Mouse (Mus musculus) embryo, embryonic 10.5 days (tissue): ENCODE measurements around the gene Agpat4.

Experiments used
- DNase-seq: peaks from one replicate; pipeline ENCODE4 v3.0.0-alpha.2; 2015; ENCODE audit warnings: low spot score

The Agpat4 gene

DNA sequence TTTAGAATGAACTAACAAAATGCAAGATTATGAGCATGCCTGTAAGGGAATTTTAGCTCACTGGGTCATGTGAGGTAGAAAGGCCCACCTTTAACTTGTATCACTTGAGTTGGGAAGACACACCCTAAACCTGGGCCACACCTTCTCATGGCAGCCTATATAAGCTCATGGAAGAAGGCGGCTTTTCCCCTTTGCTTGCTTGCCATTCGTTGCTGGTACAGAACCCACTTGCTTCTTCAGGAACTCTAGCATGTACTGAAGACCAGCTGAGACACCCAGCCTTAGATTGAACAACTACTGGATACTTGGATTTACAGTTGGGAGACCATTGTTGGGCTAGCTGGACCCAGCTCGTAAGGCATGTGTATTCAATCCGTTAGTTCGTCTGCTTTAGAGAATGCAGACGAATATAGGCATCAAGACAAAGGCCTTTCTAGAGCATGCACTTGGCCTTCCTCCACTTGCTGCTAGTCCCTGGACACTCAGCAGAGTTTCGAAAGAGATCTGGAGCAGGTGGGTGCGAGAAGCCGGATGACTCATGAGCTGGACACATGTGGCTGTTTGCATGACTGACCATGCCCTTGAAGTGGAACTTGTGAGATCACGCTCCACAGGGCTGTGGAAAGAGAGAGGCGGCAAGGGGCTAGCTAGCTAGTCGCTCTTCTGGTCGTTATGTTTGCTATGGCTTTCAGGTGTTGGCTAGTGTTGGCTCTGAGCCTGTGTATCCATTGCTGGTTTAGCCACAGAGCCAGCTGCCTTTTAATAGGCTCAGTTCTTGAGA, 42.7 kb downstream of the Agpat4 start:
- no peak for DNase-seq

DNA sequence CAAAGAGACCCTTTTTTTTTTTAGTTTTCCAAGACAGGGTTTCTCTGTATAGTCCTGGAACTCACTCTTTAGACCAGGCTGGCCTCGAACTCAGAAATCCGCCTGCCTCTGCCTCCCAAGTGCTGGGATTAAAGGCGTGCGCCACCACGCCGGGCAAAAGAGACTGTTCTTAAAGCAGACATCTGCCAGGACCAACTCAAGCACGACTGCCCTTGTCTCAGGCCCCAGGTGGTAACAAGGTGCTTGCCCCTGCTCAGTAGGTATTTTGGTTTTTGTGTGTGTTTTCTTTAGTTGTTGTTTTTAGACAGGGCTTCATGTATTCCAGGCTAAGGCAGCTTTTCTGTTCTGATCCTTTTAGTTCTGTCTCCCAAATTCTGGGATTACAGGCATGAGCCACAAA, 43.4 kb downstream of the Agpat4 start:
- no peak for DNase-seq

DNA sequence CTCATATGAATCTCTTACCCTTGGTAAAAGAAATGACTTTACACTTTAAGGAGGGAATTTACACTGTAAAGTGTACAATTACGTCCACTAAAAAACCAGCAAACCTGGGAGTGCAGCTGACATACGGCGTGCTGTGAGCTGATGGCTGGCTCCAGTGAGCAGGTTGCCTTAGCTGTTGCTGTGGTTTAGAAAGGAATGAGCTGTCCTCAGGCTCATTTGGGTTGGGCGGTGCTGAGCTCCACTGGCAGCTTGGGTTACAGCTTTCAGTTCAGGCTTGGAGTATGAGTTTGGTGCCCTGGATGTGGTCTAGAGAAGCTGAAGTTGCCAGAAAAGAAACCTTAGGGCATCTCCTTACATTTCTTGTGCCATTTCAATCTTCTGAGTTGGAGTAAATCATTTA, 44.3 kb downstream of the Agpat4 start:
- DNase-seq, result no peak

DNA sequence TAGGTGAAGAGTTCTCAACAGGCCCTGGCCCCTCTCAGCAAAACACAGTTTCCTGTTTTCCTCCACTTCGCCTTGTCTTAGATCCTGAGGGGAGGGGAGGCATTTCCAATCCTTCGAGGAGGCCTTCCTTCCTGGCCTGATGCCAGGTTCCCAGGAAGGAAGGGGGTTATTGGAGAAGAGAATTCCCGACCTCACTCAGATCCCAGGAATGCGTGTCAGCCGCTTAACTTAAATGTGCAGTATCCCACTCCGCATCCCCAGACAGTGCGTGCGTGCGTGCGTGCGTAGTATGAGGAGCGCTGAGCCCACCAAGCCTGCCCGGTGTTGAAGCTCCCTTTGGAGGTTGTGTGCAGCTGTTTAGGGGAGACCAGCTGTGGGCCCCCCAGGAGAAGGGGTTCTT, 44.9 kb downstream of the Agpat4 start:
- DNase-seq, result peak; percentile 16

DNA sequence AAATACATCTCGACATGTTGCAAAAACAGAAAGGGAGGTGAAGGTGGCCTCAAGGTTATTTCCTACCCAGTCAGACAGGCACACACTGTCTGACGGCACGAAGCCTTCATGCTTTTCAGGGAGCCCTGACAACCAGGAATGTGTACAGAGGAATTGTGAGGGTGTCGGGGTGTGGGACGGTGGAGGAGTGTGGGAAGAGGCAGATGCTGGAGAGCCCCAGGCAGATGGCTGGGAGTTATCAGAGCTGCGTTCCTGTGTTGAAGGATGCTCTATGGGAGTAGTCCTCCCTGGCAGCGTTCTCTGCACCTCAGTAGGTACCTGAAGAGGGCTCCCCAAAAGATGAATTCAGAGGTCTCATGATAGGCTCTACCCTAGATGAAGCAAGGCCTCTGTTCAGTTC, 45.4 kb downstream of the Agpat4 start:
- DNase-seq, result no peak

DNA sequence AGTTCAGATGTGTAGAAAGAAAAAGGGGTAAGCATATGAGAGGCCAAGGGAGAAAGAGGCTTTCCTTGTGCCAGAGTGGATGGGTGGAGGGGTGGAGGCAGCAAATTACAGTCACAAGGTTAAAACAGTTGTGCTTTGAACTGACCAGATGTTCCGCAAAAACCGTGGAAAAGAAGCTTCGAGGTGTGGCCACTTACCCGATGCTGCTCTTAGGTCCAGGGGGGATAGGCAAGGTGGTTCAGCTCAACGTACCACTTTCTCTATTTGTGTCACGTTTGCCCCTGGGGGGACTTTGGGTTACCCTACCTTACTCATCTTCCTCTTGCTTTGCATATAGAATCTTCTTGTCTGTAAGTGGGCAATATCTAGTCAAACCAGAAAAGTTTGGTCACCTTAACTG, 46.0 kb downstream of the Agpat4 start:
- DNase-seq, result no peak

DNA sequence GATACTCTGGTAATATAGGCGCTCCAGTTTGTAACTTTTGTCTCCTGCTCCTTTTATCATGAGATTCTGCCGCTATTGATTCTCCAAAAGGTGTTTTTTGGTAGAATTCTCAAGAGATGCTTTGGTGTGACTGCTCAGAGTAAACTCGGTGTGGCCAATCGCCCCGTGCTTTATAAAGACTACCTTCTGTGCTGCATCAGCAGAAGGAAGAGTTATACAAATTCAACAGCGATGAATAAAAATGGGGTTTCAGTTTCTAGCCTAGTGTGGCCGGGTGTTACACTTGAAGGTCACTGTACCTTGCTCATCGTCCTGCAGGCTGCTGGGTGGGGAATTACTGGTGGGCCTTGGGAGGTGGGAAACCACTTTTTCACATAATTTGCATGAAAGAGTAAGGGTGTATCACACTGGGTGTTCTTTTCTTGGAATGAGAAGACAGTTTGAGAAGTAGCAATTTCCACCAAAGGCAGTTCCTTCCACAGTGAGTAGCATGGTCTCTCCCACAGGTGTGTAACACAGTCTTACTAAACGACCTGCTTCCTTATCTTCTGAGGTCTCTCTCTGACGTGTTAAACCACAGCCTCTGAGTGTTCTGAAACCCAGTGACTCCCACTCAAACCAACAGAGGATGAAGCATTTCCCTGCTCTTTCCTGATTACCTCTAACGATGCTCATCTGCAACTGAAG, 46.6 kb downstream of the Agpat4 start:
- DNase-seq, result no peak

DNA sequence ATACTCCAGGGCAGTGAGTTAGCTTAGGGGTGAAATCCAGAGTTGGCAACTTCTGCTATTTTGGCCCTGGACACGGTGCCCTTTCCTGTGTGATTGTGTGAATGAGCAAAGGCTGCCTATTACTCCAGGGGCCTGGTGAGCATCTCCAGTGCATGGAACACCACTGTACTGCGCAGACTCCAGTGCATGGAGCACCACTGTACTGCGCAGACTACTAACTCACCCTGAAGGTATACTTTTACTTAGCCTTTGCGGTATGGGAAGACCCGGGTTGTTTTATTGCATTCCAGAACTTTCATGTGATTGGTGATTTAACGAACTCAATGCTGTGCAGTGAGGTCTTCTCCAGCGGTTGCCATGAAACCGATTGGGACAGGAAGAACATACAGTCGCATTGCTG, 47.2 kb downstream of the Agpat4 start:
- DNase-seq, result no peak

DNA sequence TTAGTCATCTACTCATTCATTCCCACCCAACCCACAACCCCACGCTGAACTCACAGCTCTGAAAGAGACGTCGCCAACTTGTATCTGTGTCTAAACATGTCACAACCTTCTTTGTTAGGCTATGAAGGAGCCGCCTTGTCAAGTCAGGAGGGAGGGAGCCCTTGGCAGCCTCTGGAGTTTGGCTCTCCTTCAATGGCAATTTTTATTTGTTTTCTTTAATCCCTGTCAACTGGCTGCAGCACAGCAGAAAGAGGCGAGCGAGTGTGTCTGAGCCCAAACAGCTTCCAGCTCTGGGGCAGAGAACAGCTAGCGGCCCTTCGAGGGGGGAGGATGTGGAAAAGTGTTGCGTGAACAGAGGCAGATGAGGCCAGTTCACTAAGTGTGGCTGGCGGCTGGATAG, 50.0 kb downstream of the Agpat4 start:
- no peak for DNase-seq

DNA sequence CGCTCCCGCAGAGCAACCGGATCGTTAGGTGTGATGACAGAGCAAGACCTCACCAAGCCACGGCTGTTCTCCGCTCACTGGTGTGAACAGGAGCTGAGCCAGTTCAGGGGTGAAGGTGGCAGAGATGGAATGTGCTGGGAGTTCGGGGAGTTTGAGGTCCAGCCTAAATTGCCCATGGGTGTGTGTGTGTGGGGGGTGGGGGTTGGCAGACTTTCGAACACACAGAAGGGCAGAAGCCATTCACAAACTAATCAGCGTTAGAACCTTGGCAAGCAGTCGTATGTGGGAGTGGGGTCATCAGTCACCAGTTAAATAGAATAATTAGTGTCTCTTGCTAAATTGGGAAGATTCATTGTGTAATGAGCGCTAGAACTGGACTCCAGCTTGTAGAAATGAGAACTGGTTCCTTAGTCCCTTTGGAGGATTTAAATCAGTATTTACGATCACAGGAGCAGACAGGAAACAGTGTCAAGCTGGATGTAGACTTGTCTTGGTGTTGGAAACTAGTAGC, 50.9 kb downstream of the Agpat4 start:
- DNase-seq, result no peak

DNA sequence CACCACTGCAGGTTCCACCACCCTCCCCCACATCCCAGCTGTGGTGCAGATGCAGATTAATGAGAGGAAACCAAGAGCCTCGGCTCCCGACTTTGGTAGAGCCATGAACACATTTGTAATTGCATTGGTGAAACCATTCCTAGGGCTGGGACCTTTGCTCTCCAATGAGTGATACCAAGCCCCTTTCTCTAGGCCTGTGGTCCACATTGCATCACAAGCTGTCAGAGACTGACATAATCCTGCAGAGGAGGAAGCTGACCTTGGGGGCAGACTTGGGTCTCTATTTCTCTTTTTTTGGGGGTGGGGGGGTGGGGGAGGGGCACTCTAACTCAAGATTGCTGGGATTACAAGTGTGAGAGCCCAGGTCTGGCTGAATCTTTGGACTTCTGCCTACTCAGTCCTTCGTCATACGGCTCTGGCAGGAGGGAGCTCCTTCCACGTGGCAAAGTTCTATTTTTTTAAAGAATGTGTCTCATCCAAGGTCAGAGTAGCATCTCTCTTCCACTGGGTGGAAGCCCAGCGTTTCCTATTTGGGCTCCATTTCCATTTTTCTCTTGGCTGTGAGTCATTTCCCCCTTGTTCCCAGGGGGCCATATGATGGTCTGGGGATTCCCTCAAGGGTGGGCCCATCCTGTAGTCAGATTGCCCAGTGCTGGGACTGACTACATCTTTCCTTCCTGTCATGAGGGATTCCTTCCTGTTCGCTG, 52.4 kb downstream of the Agpat4 start:
- no peak for DNase-seq

DNA sequence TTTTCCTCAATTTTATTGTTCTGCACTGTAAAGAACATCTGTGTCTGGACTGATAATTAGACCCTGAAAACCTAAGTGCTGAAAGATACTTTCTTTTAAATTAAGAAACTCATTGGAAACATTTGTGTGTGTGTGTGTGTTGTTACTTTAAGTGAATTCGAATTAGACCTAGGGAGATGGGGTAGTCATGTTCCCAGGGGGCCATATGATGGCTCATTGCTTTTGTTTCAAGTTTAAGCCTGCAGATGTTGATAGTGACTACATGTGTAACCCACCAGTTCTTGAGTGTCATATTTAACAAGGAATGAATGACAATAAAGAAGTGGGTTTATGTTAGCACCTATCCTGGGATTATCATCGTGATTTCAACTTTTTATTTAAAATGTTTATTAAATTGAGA, 53.2 kb downstream of the Agpat4 start:
- DNase-seq, result no peak

DNA sequence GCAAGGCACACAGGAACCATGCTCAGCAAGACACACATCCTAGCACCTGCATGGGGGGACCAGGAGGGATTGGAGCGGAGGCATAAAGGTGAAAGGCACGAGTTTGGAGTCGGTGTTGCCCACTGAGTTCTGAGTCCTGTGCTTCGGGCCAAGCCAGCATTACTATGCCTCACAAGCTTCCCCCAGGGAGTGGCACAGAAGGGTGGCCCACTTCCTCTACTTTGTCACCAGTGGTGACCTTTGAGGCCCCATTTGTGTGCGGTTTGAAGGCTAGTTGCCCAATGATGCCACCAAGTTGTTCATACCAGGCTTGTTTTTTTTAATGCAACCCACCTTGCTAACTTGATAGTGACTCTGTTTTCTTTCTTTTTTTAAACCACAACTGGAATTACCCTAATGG, 55.7 kb downstream of the Agpat4 start:
- no peak for DNase-seq

DNA sequence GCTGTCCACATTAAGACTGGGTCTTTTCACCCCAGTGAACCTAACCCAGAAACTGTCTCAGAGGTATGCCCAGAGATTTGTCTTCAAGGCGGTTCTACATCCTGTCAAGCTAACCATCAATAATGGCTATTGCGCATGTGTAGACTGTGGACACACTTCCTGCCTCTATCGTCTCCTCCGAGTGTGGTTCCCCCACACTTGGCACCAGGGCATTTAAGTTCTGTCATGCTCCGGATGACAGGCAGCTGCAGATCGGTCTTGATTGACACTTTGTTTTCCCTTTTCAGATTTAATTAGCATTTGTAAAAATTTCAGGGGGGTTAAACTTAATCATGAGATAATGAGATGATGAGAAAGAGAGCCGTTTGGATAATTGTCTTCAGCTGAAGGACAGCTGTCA, 56.4 kb downstream of the Agpat4 start:
- DNase-seq, result no peak

DNA sequence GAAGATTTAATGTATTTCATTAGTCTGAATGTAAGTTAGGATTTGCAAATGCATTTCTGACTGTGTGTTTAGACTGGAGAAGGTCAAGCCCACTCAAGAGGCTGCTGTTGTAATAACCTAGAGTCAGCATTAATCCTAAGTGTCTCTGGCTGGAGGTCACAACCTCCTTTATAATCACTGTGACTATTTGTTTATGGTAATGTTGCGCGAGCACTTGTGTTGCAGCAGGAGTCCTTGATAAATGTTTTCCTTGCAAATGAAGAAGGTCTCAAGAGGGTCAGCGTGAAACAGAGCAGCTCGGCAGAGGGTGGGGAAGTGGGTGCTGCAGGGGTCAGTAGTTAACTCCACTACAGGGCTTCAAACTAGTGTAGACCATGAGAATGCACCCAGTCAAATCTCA, 57.1 kb downstream of the Agpat4 start:
- no peak for DNase-seq

DNA sequence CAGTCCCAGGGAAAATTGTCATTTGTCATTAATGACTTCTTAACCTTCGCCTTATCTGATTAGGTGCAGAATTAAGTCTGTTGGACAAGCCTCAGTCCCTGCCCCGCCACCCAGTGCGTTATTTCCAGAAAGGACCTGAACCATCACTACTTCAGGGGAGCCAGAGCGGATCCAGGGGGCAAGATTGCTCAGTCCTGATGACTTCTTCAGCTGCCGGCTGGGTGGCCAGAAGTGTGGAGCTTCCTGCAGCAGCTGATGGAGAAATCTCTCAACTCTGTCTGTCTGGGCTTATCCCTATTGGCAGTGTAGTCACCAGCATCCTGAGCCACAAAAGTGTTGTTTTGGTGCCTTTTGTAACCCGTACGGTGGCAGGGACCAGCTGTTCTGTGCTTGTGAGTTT, 60.8 kb downstream of the Agpat4 start:
- no peak for DNase-seq

DNA sequence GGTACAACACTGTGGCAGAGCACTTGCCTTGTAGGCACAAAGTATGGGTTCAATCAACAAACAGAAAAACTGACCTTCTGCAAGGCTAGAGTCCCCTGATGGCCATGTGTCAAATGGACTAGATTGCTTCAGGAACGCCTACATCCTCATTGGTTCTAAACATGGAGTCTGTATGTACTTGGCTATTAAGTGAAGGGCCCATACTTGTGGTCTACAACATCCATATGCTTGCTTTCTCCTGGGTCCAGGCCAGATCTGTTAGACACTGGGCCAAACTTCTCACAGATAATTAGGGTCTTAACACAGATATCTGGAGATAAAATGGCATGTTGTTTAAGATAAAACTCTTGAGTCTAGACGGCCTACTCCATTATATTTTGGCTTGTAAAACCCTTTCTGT, 61.3 kb downstream of the Agpat4 start:
- DNase-seq, result no peak

DNA sequence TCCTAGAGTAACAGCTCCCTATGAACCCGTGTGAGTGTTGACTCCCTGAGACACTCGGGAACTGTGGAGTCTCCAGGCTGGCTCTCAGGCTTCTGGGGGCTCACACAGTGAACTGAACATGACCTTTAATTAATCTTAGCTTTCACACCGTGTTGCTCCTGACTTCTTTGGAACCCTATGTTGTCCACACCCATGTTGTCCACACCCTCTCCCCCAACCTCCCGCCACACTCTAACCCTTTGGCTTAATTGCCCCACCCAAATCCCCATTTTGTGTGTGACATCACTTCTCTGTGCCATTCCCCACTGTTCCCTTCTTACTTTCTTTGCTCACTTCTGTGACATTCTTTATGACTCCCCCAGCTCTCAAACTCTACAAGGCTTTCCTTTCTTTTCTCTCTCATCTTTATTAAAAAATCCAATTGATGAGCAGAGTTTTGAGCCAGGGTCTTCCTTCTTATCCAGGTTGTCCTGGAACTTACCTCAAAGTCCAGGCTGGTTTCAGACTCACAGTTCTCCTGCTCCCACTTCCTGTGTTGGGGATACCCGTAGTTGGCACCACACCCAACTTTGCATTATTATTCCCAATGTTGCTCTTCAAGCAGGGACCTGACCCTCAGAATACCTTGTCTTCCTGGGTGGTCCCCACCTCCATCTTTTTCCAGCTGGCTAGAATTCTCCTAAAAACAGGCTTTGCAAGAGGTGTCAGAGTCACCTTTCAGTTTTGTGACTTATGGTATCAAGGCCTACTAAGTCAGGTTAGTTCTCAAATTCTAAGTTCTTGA, 64.4 kb downstream of the Agpat4 start:
- DNase-seq, result no peak

DNA sequence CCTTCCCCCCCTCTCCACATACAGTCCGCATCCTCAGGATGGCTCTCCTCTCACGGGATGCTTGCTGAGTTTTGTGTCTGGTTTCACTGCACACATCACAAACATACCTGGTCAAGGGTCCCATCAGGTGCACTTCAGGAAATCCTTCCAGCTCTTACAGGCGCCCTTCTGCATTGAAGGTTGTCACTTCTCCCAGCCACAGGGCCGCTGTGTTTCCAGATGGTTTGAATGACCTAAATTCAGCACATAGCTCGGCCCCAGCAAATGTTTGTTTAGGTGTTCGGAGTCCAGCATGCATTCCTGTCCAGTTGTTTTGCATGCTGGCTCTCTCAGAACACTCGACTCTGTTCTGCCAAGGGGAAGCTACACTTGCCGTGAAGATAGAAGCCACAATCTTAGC, 65.8 kb downstream of the Agpat4 start:
- DNase-seq, result peak; percentile 27

DNA sequence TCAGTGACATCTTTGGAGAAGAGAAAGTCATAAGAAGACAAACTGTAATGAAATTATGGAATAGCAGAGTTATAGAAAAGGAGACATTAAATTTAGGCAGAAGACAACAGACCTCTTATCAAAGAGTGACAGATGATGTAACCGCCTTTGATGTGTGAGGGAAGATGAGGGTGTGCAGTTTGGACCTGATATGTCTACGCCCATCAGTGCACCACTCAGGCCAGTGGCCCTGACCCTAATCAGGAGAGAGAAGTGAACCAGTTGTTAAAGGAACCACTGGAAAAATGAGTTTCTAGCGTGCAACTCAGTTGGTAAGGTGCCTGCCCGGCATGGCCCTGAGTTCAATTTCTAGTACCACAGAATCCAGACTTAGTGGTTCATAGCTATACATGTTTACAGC, 67.4 kb downstream of the Agpat4 start:
- no peak for DNase-seq

DNA sequence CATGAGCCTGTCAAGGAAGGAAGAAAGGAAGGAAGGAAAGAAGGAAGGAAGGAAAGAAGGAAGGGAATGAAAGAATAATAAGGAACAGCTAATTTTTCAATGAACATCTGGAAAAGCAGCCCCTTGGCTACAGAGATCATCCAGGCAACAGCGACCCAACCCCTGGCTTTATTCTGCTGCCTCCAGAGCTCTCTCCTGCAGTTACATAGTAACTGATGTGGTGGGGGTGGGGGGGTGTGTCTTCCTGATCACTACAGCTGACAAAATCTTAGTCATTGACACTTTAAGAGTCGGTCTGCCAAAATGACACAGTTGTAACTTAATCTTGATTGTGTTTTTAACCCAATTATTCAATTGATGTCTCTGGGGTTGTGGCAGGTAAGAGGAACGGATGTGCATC, 67.8 kb downstream of the Agpat4 start:
- DNase-seq, result no peak

DNA sequence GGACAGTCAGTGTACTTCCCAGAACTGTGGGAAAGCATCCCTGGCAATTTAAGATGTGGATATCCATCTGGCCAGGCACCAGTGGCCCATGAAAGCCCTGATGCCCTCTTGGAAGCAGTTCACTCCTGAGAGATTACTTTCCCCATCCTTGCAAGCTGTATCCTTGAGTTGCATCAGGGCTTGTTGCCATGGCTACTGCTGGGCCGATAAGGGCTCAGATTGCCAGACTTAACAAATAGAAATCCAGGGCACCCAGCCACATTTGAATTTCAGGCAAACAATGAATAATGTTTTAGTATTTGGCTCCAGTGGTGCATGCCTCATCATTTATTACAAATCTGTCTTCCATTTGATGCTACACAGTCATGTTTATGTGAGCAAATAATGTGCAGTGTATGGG, 69.3 kb downstream of the Agpat4 start:
- no peak for DNase-seq
